Mouse (Mus musculus): ENCODE measurements around the gene Mfsd4a.

DNA sequence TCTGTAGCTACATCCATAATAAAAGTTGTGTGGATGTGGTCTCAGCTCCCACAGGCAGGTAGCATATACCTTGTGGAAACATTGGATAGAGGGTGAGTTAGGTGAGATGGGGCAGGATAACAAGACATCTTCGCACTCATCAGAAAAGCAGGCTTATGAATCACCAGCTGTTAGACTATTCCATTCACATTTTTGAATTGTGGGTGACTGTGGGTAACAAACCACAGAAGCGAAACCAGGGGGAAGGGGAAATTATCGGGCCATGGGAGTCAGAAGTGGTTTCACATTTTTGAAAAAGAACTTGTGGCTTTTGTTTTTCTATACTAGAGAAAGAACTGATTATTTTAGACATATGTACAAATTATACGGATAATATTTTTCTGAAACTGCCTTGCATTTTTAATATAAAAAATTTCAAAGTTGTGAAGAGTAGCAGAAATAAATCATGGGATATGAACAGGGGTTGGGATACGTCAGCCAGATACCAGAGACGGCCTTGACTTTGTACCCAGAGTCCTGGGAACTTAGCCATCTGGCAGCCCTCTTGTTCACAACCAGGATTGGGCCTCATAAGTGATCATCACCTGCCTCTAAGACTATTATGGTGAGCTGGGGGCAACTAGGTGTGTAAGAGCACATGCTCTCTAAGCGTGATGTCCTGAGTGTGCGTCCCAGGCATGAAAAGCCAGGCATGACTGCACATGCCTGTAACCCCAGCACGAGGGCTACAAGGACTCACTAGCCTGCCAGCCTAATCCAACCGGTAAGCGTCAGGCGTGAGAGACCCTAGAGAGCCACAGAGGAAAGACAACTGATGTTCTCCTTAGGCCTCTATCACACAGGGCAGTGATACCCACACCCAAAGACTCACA, 74.5 kb downstream of the Mfsd4a start:
- TF ChIP-seq POLR2A (IDR thresholded peaks at IDR 0.05; ENCODE audit: borderline replicate concordance, insufficient read depth, low read length) (no peak), CTCF (IDR thresholded peaks at IDR 0.05; ENCODE audit: borderline replicate concordance, insufficient read depth, low read depth, low read length) (no peak)
